Mouse (Mus musculus) left cerebral cortex, postnatal 14 days (tissue): ENCODE data around the gene Gpx2. TPM values are rescaled to one million over a fixed set of nuclear protein-coding genes. Genes with fewer than 3 reads are reported as not detected.
A peak's percentile ranks its signal among the peaks of the same experiment; 100 is the strongest.

Source experiments
- DNase-seq, 2 experiments: peaks; one replicate each; pipeline ENCODE4 v3.0.0; 2021 to 2022; ENCODE audit warnings: low spot score in 2 of 2, mixed read lengths in 1 of 2
- intact Hi-C: fragments of 180-260 bp; cut with DNase I; formaldehyde crosslinking; loops from one replicate; pipeline ENCODE4 v1.15.1; 2025
- total RNA-seq, 2 experiments: library from RNA; stranded (reverse); gene quantifications; 2 replicates each; pipeline ENCODE4 v1.2.3; 2021

Gene Gpx2
- total RNA-seq, 2 experiments from 2014 or later = 0.55 to 0.97 TPM

- intact Hi-C loops = no loop called here
- no peak for DNase-seq
These were observed 24.4 kb downstream of the Gpx2 start for GRCm38 (mm10) chr12:76770841-76771500.

- intact Hi-C loops = loop anchor here (5.0 kb wide), 1 partner anchor 56 kb away; the partner anchor contains the start of gene Rab15
- peak in 1 of 2 experiments; percentile 52 for DNase-seq
These were observed 29.3 kb downstream of the Gpx2 start for GRCm38 (mm10) chr12:76765901-76766630.

- intact Hi-C loops = loop anchor here (5.0 kb wide), 1 partner anchor 57 kb away; the partner anchor contains the start of gene Rab15
- peak; percentile 88 to 91 for DNase-seq
These were observed 30.0 kb downstream of the Gpx2 start, which contains the start of the genes Churc1 and Fntb for GRCm38 (mm10) chr12:76765354-76765851. Churc1 (plus strand) TSS chr12:76765538. Fntb (plus strand) TSS chr12:76765589.

- DNase-seq = peak; percentile 73 to 85
- intact Hi-C loops = no loop called here
These were observed 42.6 kb downstream of the Gpx2 start for GRCm38 (mm10) chr12:76752652-76753318.

GRCm38 (mm10) chr12:76750866-76751459, 44.4 kb downstream of the Gpx2 start:
- intact Hi-C loops = no loop called here
- DNase-seq = peak in 1 of 2 experiments; percentile 0

Other genes with a start within 250 kb of the Gpx2 start
- gene Sptb, start 85.0 kb downstream of the Gpx2 start, total RNA-seq = 10 to 100 TPM; 58.2 to 60.5 TPM
- gene Churc1, start 30.0 kb downstream of the Gpx2 start, total RNA-seq = 10 to 100 TPM; 40.5 to 41.9 TPM
- 10 to 100 TPM; 26.2 to 28.1 TPM for gene Fntb, start 30.0 kb downstream of the Gpx2 start, total RNA-seq
- gene Rab15, start 27.4 kb upstream of the Gpx2 start, total RNA-seq = 100 to 1,000 TPM; 234 to 269 TPM
- gene Max, start 166.6 kb upstream of the Gpx2 start, total RNA-seq = 10 to 100 TPM; 81.5 to 84.4 TPM